Mouse (Mus musculus) bone marrow macrophage, adult 2 months (primary cell): ENCODE results near the gene Ctf1.

ENCODE experiments used
- CTCF ChIP-seq: IDR thresholded peaks from 2 replicates; pipeline ENCODE4 v1.5.1; 2012; ENCODE audit warnings: low read depth, mild to moderate bottlenecking, low read length, moderate library complexity
- POLR2A ChIP-seq: IDR thresholded peaks from 2 replicates; pipeline ENCODE4 v1.6.1; 2012; ENCODE audit warnings: mild to moderate bottlenecking, low read depth, low read length, borderline replicate concordance

GRCm38 (mm10) chr7:127666679-127667078, 45.9 kb upstream of the Ctf1 start:
- TF ChIP-seq POLR2A, result no peak
- no peak for TF ChIP-seq CTCF
